Mouse (Mus musculus) frontal cortex, adult 2 months (tissue): Measurements from ENCODE around the gene Fdxacb1. TPM values are rescaled to one million over a fixed set of nuclear protein-coding genes. Genes with fewer than 3 reads are reported as not detected.

Source experiments
- DNase-seq, 2 experiments: peaks; one replicate each; pipeline ENCODE4 v3.0.0; 2022; ENCODE audit warnings: low spot score in 1 of 2; ENCODE audit errors: extremely low spot score in 1 of 2
- polyA plus RNA-seq: library from polyadenylated mRNA; depleted of rRNA; stranded (reverse); fragments of >200 nt; gene quantifications from 2 replicates; pipeline ENCODE4 v1.2.3, GENCODE M21; 2012; rRNA removed

The Fdxacb1 gene
- polyA plus RNA-seq, 1 experiment, result 6.2 TPM

GRCm38 (mm10) chr9:50798368-50798767, 30.3 kb downstream of the Fdxacb1 start:
- peak in 1 of 2 experiments; percentile 11 for DNase-seq

- peak in 1 of 2 experiments; percentile 66 for DNase-seq
Observed at GRCm38 (mm10) chr9:50800985-50801384, 32.9 kb downstream of the Fdxacb1 start.

- DNase-seq, result no peak
Observed at GRCm38 (mm10) chr9:50803055-50803671, 35.1 kb downstream of the Fdxacb1 start.

- no peak for DNase-seq
Observed at GRCm38 (mm10) chr9:50808471-50808870, 40.4 kb downstream of the Fdxacb1 start.

GRCm38 (mm10) chr9:50809146-50809545, 41.1 kb downstream of the Fdxacb1 start:
- DNase-seq, result no peak

- no peak for DNase-seq
Observed at GRCm38 (mm10) chr9:50811187-50811586, 43.2 kb downstream of the Fdxacb1 start.

GRCm38 (mm10) chr9:50811746-50812145, 43.7 kb downstream of the Fdxacb1 start:
- no peak for DNase-seq

GRCm38 (mm10) chr9:50813796-50814195, 45.8 kb downstream of the Fdxacb1 start:
- DNase-seq, result no peak

GRCm38 (mm10) chr9:50815666-50816065, 47.6 kb downstream of the Fdxacb1 start:
- no peak for DNase-seq

- no peak for DNase-seq
Observed at GRCm38 (mm10) chr9:50816512-50816911, 48.5 kb downstream of the Fdxacb1 start.

- DNase-seq, result no peak
Observed at GRCm38 (mm10) chr9:50818050-50818449, 50.0 kb downstream of the Fdxacb1 start.

- peak; percentile 18 to 58 for DNase-seq
Observed at GRCm38 (mm10) chr9:50819716-50820115, 51.7 kb downstream of the Fdxacb1 start.

- no peak for DNase-seq
Observed at GRCm38 (mm10) chr9:50821651-50822050, 53.6 kb downstream of the Fdxacb1 start.

- no peak for DNase-seq
Observed at GRCm38 (mm10) chr9:50822216-50822615, 54.2 kb downstream of the Fdxacb1 start.

Other genes with a start within 250 kb of the Fdxacb1 start
- gene Pts, start 239.5 kb upstream of the Fdxacb1 start, polyA plus RNA-seq, result 73.9 and 76.7 TPM in 2 replicates
- 55.8 and 70.2 TPM in 2 replicates for gene Il18, start 213.4 kb upstream of the Fdxacb1 start, polyA plus RNA-seq
- 4.0 and 4.3 TPM in 2 replicates for gene Bco2, start 213.1 kb upstream of the Fdxacb1 start, polyA plus RNA-seq
- not detected in 2 replicates for gene Tex12, start 206.9 kb upstream of the Fdxacb1 start, polyA plus RNA-seq
- 150 and 156 TPM in 2 replicates for gene Sdhd, start 164.4 kb upstream of the Fdxacb1 start, polyA plus RNA-seq
- gene Timm8b, start 164.3 kb upstream of the Fdxacb1 start, polyA plus RNA-seq, result 400 and 414 TPM in 2 replicates
- gene Pih1d2, start 150.9 kb upstream of the Fdxacb1 start, polyA plus RNA-seq, result 3.6 and 5.3 TPM in 2 replicates
- gene Nkapd1, start 150.8 kb upstream of the Fdxacb1 start, polyA plus RNA-seq, result 14.0 and 15.0 TPM in 2 replicates
- 39.1 and 54.1 TPM in 2 replicates for gene Dlat, start 108.5 kb upstream of the Fdxacb1 start, polyA plus RNA-seq
- gene Dixdc1, start 28.7 kb upstream of the Fdxacb1 start, polyA plus RNA-seq, result 35.7 and 41.8 TPM in 2 replicates
- gene 2310030G06Rik, start 21.7 kb upstream of the Fdxacb1 start, polyA plus RNA-seq, result 3.3 and 3.8 TPM in 2 replicates
- gene Cryab, start 16.9 kb upstream of the Fdxacb1 start, polyA plus RNA-seq, result 141 and 186 TPM in 2 replicates
- 2.2 and 2.6 TPM in 2 replicates for gene Hspb2, start 15.9 kb upstream of the Fdxacb1 start, polyA plus RNA-seq
- 22.5 and 23.5 TPM in 2 replicates for gene Alg9, start 6.8 kb downstream of the Fdxacb1 start, polyA plus RNA-seq
- 80.4 and 90.8 TPM in 2 replicates for gene 1110032A03Rik, start 7.3 kb downstream of the Fdxacb1 start, polyA plus RNA-seq
- gene Ppp2r1b, start 77.1 kb downstream of the Fdxacb1 start, polyA plus RNA-seq, result 14.0 and 16.8 TPM in 2 replicates
- 18.0 and 22.4 TPM in 2 replicates for gene Sik2, start 240.8 kb downstream of the Fdxacb1 start, polyA plus RNA-seq